ENCODE assay signal across 9 mouse cellular contexts in genomic region chr16:85900702-85901580, GRCm38 (mm10). TPM values are rescaled to one million over a fixed set of nuclear protein-coding genes. Genes with fewer than 3 reads are reported as not detected.
DNase-seq lines count a peak whose midpoint lies in the region; ATAC-seq and TF ChIP-seq lines count a peak whose summit lies in the region.
"Had no signal": no experiment of that assay in that cellular context is flagged by ENCODE, and none has a peak within 500 bp of the region (broad histone marks: within the 10 kb centered on the region; RNA-seq: fewer than 3 reads in every experiment).

No protein-coding gene starts in this region.

- TF ChIP-seq EP300 in liver, postnatal 0 days (IDR thresholded peaks at IDR 0.05; ENCODE audit: low read depth): no peak

- peak overlapping the region; percentile 98 for H3K4me2 ChIP-seq in embryonic facial prominence, embryonic 14.5 days (ENCODE audit: low read depth, low read length)
- peak overlapping the region; percentile 73 for H3K4me2 ChIP-seq in heart, embryonic 11.5 days
- H3K4me2 ChIP-seq in kidney, embryonic 15.5 days: peak overlapping the region; percentile 95
- H3K4me2 ChIP-seq in liver, postnatal 0 days (ENCODE audit: low read depth, low read length): peak overlapping the region; percentile 76
- peak overlapping the region; percentile 88 for H3K4me2 ChIP-seq in neural tube, embryonic 15.5 days

- peaks cover 16% of the 10 kb centered on the region; the same call in 1 of the 2 replicates for H3K4me1 ChIP-seq in embryonic facial prominence, embryonic 14.5 days (ENCODE audit: control insufficient read depth, insufficient read depth, low read length)
- 0 out of 2 replicates have a peak, but pooled peaks cover 4% of the 10 kb centered on the region for H3K4me1 ChIP-seq in heart, embryonic 11.5 days (ENCODE audit: control insufficient read depth, insufficient read depth, low read length)
- H3K4me1 ChIP-seq in kidney, embryonic 15.5 days: peaks cover 20% of the 10 kb centered on the region
- H3K4me1 ChIP-seq in liver, postnatal 0 days (ENCODE audit: insufficient read depth): no peaks in the 10 kb centered on the region
- peaks cover 26% of the 10 kb centered on the region for H3K4me1 ChIP-seq in neural tube, embryonic 15.5 days

- under 1% methylated on average over 51 of the region's 51 CpGs for WGBS in embryonic facial prominence, embryonic 14.5 days
- under 1% methylated on average over 51 of the region's 51 CpGs for WGBS in heart, embryonic 11.5 days (ENCODE audit: insufficient replicate concordance)
- WGBS in kidney, embryonic 15.5 days: under 1% methylated on average over 51 of the region's 51 CpGs
- WGBS in liver, postnatal 0 days (ENCODE audit: insufficient replicate concordance): under 1% methylated on average over 44 of the region's 51 CpGs
- under 1% methylated on average over 51 of the region's 51 CpGs for WGBS in neural tube, embryonic 15.5 days

- peak; percentile 28 to 42 for DNase-seq in layer of hippocampus, postnatal 10 days (ENCODE audit: low spot score in 2 of 2)
- DNase-seq in layer of hippocampus, adult 9-10 months (ENCODE audit: low spot score): no peak
- DNase-seq in embryonic facial prominence, embryonic 14.5 days (ENCODE audit: low spot score): peak; percentile 75
- DNase-seq in liver, postnatal 0 days: peak; percentile 21
- DNase-seq in yolk sac, embryonic 10.5 days (ENCODE audit: low spot score): peak; percentile 27

- no peak for TF ChIP-seq CTCF in liver, postnatal 0 days (IDR thresholded peaks at IDR 0.05; ENCODE audit: low read depth)

- H3K36me3 ChIP-seq in embryonic facial prominence, embryonic 14.5 days (ENCODE audit: control insufficient read depth, insufficient read depth, low read length): no peaks in the 10 kb centered on the region
- H3K36me3 ChIP-seq in heart, embryonic 11.5 days (ENCODE audit: control insufficient read depth, insufficient read depth, low read length): no peaks in the 10 kb centered on the region
- no peaks in the 10 kb centered on the region for H3K36me3 ChIP-seq in kidney, embryonic 15.5 days
- H3K36me3 ChIP-seq in liver, postnatal 0 days (replicated peaks; ENCODE audit: insufficient read depth, low read length): no peaks in the 10 kb centered on the region
- no peaks in the 10 kb centered on the region for H3K36me3 ChIP-seq in neural tube, embryonic 15.5 days

- peak overlapping the region; percentile 61 for H3K4me3 ChIP-seq in embryonic facial prominence, embryonic 14.5 days (ENCODE audit: low read depth, low read length)
- H3K4me3 ChIP-seq in heart, embryonic 11.5 days (ENCODE audit: low read depth, low read length): peak overlapping the region; percentile 64
- peak overlapping the region; percentile 58 for H3K4me3 ChIP-seq in kidney, embryonic 15.5 days (replicated peaks)
- peak overlapping the region; percentile 56 for H3K4me3 ChIP-seq in liver, postnatal 0 days (ENCODE audit: low read depth, low read length)
- H3K4me3 ChIP-seq in neural tube, embryonic 15.5 days (replicated peaks): peak overlapping the region; percentile 49

- H3K9ac ChIP-seq in embryonic facial prominence, embryonic 14.5 days (ENCODE audit: low read depth, low read length): peak overlapping the region; percentile 70
- peak overlapping the region; percentile 72 for H3K9ac ChIP-seq in heart, embryonic 11.5 days (ENCODE audit: low read depth, low read length)
- peak overlapping the region; percentile 61 for H3K9ac ChIP-seq in kidney, embryonic 15.5 days
- H3K9ac ChIP-seq in liver, postnatal 0 days (replicated peaks): peak overlapping the region; percentile 1; the same call in 1 of the 2 replicates
- H3K9ac ChIP-seq in neural tube, embryonic 15.5 days (replicated peaks): peak overlapping the region; percentile 64

- H3K27me3 ChIP-seq in embryonic facial prominence, embryonic 14.5 days (replicated peaks; ENCODE audit: control insufficient read depth, insufficient read depth, low read length): peaks cover 12% of the 10 kb centered on the region
- H3K27me3 ChIP-seq in heart, embryonic 11.5 days (ENCODE audit: control insufficient read depth, insufficient read depth, low read length): peaks cover 3% of the 10 kb centered on the region; the same call in 1 of the 2 replicates
- no peaks in the 10 kb centered on the region for H3K27me3 ChIP-seq in kidney, embryonic 15.5 days
- H3K27me3 ChIP-seq in liver, postnatal 0 days (ENCODE audit: insufficient read depth, low read length): peaks cover 32% of the 10 kb centered on the region
- H3K27me3 ChIP-seq in neural tube, embryonic 15.5 days (replicated peaks): peaks cover 13% of the 10 kb centered on the region; the same call in 1 of the 2 replicates

- peak; percentile 50 for ATAC-seq in embryonic facial prominence, embryonic 14.5 days (ENCODE audit: low read depth)
- ATAC-seq in heart, embryonic 11.5 days (replicated peaks; ENCODE audit: insufficient number of reproducible peaks, low FRiP score, low TSS enrichment): peak; percentile 44; the same call in 1 of the 2 replicates
- ATAC-seq in kidney, embryonic 15.5 days (replicated peaks; ENCODE audit: low FRiP score): peak; percentile 63
- peak; percentile 48 for ATAC-seq in liver, postnatal 0 days
- ATAC-seq in neural tube, embryonic 15.5 days (ENCODE audit: low FRiP score): peak; percentile 76

- H3K9me3 ChIP-seq in embryonic facial prominence, embryonic 14.5 days (ENCODE audit: control insufficient read depth, low read length): no peaks in the 10 kb centered on the region
- H3K9me3 ChIP-seq in heart, embryonic 11.5 days (replicated peaks; ENCODE audit: control insufficient read depth, low read length): no peaks in the 10 kb centered on the region
- H3K9me3 ChIP-seq in kidney, embryonic 15.5 days (replicated peaks): no peaks in the 10 kb centered on the region
- no peaks in the 10 kb centered on the region for H3K9me3 ChIP-seq in liver, postnatal 0 days (ENCODE audit: low read length)
- no peaks in the 10 kb centered on the region for H3K9me3 ChIP-seq in neural tube, embryonic 15.5 days (replicated peaks)

- H3K27ac ChIP-seq in embryonic facial prominence, embryonic 14.5 days (replicated peaks; ENCODE audit: low read depth, low read length): peak overlapping the region; percentile 76
- no peak overlapping the region for H3K27ac ChIP-seq in heart, embryonic 11.5 days (ENCODE audit: low read depth, low read length)
- peak overlapping the region; percentile 85 for H3K27ac ChIP-seq in kidney, embryonic 15.5 days
- no peak overlapping the region for H3K27ac ChIP-seq in liver, postnatal 0 days (ENCODE audit: low read depth)
- H3K27ac ChIP-seq in neural tube, embryonic 15.5 days (replicated peaks): peak overlapping the region; percentile 51

RNA-seq across cellular contexts. Expression of gene Adamts5, which starts 0.7 kb away (rescaled TPM):
- total RNA-seq in layer of hippocampus, postnatal 10 days (2021): 1 to 10 TPM; 1.6 to 1.8 TPM
- polyA plus RNA-seq in embryonic facial prominence, embryonic 14.5 days (2014; fragmentation: Nextera tagmentation; extraction: Ambion mirVana): 8.7 and 9.0 TPM in 2 replicates
- polyA plus RNA-seq in heart, embryonic 11.5 days (2014; fragmentation: Nextera tagmentation; extraction: Ambion mirVana): 1.8 and 2.4 TPM in 2 replicates
- polyA plus RNA-seq in kidney, embryonic 15.5 days (2015; fragmentation: Nextera tagmentation; extraction: Ambion mirVana): 5.2 and 5.3 TPM in 2 replicates
- polyA plus RNA-seq in liver, postnatal 0 days (2015; fragmentation: Nextera tagmentation; extraction: Ambion mirVana): 0.50 and 0.59 TPM in 2 replicates
- polyA plus RNA-seq in neural tube, embryonic 15.5 days (2015; fragmentation: Nextera tagmentation; extraction: Ambion mirVana): 4.8 and 5.0 TPM in 2 replicates
- total RNA-seq: MEL had no signal

Comparison
In these comparisons a context has a peak if more than half of its experiments do, and no peak if none do; other contexts are left out.
1. H3K27ac ChIP-seq: peak in embryonic facial prominence, embryonic 14.5 days (single experiment), kidney, embryonic 15.5 days (single experiment) and neural tube, embryonic 15.5 days (single experiment); none in heart, embryonic 11.5 days (single experiment) and liver, postnatal 0 days (single experiment).
2. H3K9ac ChIP-seq: peak in every context shown above with its lines; median percentile 72 in heart, embryonic 11.5 days; 70 in embryonic facial prominence, embryonic 14.5 days; 64 in neural tube, embryonic 15.5 days; 61 in kidney, embryonic 15.5 days; 1 in liver, postnatal 0 days.
3. Peak in every context shown above with its lines, with median percentiles within 50 percentile points of each other: ATAC-seq, H3K4me2 ChIP-seq and H3K4me3 ChIP-seq.